Mouse (Mus musculus): ENCODE results near the gene Sycp1. TPM values are rescaled to one million over a fixed set of nuclear protein-coding genes. Genes with fewer than 3 reads are reported as not detected.

Gene Sycp1
- polyA plus RNA-seq, 1 experiment from 2014 or later = not detected

DNA sequence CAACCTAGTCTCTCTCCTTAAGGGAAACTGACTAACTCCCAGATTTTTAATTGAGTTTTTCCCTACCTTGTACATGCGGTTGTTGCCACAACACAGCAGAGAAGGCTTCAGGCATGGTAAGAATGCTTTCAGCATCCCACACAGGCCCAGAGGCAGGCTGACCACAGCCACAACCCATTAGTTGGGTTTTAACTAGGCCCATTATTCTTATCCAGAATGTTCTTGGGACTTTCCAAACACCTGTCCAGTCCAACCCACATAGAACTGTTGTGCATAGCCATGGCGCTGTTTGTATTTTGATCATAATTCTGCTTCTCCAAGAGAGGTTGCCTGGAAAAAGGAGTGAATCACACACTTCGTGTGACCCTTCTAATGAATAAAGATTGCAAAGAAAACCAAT, 19.2 kb upstream of the Sycp1 start:
- no peak overlapping the region for H3K9ac ChIP-seq (ENCODE audit: low read depth, low read length)
- no peak overlapping the region for H3K4me3 ChIP-seq (ENCODE audit: low read depth, low read length)
- H3K27ac ChIP-seq (replicated peaks; ENCODE audit: low read depth, low read length) = no peak overlapping the region
- no peaks in the 10 kb centered on the region for H3K9me3 ChIP-seq (ENCODE audit: control insufficient read depth, low read length)
- no peak overlapping the region for H3K4me2 ChIP-seq (ENCODE audit: low read depth, low read length)
- WGBS = 90% methylated on average over 3 of the region's 3 CpGs
- no peaks in the 10 kb centered on the region for H3K36me3 ChIP-seq (ENCODE audit: control insufficient read depth, insufficient read depth, low read length)
- no peaks in the 10 kb centered on the region for H3K4me1 ChIP-seq (ENCODE audit: control insufficient read depth, insufficient read depth, low read length)
- no peaks in the 10 kb centered on the region for H3K27me3 ChIP-seq (replicated peaks; ENCODE audit: control insufficient read depth, insufficient read depth, low read length)
- DNase-seq (ENCODE audit: low spot score) (no peak), ATAC-seq (ENCODE audit: low read depth) (no peak)

DNA sequence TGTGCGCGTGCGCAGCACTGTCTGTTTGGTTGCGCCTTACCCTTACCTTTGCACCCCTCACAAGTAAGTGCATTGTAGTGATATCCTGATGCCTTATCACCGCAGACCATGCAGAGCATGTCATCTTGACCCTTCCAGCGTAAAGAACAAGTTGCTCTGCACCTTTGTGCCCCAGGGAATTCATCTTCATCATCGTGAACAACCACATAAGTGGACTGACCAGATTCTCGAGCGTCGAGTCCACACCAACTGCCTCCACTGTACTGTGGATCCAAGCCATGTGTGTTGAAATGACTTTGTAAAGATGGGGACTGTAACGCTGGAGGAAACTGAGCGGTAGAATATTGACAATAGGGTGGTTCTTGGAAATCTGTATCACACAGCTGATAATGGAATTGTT, 18.6 kb upstream of the Sycp1 start:
- no peaks in the 10 kb centered on the region for H3K36me3 ChIP-seq (ENCODE audit: control insufficient read depth, insufficient read depth, low read length)
- no peak overlapping the region for H3K4me3 ChIP-seq (ENCODE audit: low read depth, low read length)
- WGBS = 87% methylated on average over 12 of the region's 12 CpGs
- no peaks in the 10 kb centered on the region for H3K27me3 ChIP-seq (replicated peaks; ENCODE audit: control insufficient read depth, insufficient read depth, low read length)
- ATAC-seq (ENCODE audit: low read depth) (no peak), DNase-seq (ENCODE audit: low spot score) (no peak)
- H3K27ac ChIP-seq (replicated peaks; ENCODE audit: low read depth, low read length) = no peak overlapping the region
- no peaks in the 10 kb centered on the region for H3K4me1 ChIP-seq (ENCODE audit: control insufficient read depth, insufficient read depth, low read length)
- no peaks in the 10 kb centered on the region for H3K9me3 ChIP-seq (ENCODE audit: control insufficient read depth, low read length)
- H3K4me2 ChIP-seq (ENCODE audit: low read depth, low read length) = no peak overlapping the region
- H3K9ac ChIP-seq (ENCODE audit: low read depth, low read length) = no peak overlapping the region

DNA sequence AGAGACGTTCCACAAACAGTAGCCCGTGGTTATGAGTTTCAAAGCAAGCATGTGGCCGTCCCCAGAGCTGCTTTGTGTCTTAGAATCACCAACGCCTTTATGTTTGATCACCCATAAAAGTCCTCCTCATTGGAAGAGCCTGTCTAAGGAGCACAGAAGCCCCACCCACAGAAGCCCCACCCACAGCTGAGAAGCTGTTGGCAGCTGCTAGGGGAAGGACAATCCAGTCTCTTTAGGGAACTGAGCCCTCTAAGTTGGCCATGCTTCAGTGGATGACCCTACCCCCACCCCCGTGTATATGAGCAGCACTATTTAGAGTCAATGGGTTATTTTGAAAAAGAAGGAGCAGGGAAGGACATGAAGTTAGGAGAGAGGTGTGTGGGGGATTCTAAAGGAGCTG, 11.0 kb upstream of the Sycp1 start:
- ATAC-seq (ENCODE audit: low read depth) = no peak

DNA sequence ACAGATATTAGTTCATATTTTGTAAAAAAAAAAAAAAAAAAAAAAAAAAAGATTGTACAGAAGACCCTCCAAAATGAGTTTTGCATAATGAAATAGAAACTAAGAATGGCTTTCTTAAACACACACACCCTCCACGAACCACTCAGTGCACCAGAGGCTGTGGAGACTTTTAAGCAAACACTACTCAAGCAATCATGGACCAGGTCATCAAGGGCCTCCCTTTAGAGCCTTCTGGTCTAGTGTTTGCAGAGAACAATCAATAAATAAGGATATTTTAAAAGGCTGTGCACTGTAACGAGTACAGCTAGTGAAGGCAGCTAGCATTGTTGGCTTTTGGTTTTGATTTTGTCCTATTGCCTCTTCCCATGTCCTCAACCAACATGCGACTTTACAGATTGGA, 10.4 kb upstream of the Sycp1 start:
- ATAC-seq (ENCODE audit: low read depth) (no peak), DNase-seq (ENCODE audit: low spot score) (no peak)
- no peaks in the 10 kb centered on the region for H3K27me3 ChIP-seq (replicated peaks; ENCODE audit: control insufficient read depth, insufficient read depth, low read length)
- H3K27ac ChIP-seq (replicated peaks; ENCODE audit: low read depth, low read length) = no peak overlapping the region
- H3K9ac ChIP-seq (ENCODE audit: low read depth, low read length) = no peak overlapping the region
- no peaks in the 10 kb centered on the region for H3K36me3 ChIP-seq (ENCODE audit: control insufficient read depth, insufficient read depth, low read length)
- H3K9me3 ChIP-seq (ENCODE audit: control insufficient read depth, low read length) = no peaks in the 10 kb centered on the region
- WGBS = 84% methylated on average over 3 of the region's 3 CpGs
- H3K4me1 ChIP-seq (ENCODE audit: control insufficient read depth, insufficient read depth, low read length) = no peaks in the 10 kb centered on the region
- no peak overlapping the region for H3K4me2 ChIP-seq (ENCODE audit: low read depth, low read length)
- H3K4me3 ChIP-seq (ENCODE audit: low read depth, low read length) = no peak overlapping the region

More for the DNA sequence above, 11.0 kb upstream of the Sycp1 start:
- 67% methylated on average over 5 of the region's 5 CpGs for WGBS
- Histone ChIP-seq H3K36me3 (ENCODE audit: control insufficient read depth, insufficient read depth, low read length) (no peaks in the 10 kb centered on the region), H3K4me3 (ENCODE audit: low read depth, low read length) (no peak overlapping the region), H3K9ac (ENCODE audit: low read depth, low read length) (no peak overlapping the region), H3K9me3 (ENCODE audit: control insufficient read depth, low read length) (no peaks in the 10 kb centered on the region), H3K27me3 (replicated peaks; ENCODE audit: control insufficient read depth, insufficient read depth, low read length) (no peaks in the 10 kb centered on the region), H3K4me1 (ENCODE audit: control insufficient read depth, insufficient read depth, low read length) (no peaks in the 10 kb centered on the region), H3K27ac (replicated peaks; ENCODE audit: low read depth, low read length) (no peak overlapping the region), H3K4me2 (ENCODE audit: low read depth, low read length) (no peak overlapping the region)
- DNase-seq (ENCODE audit: low spot score) = no peak

DNA sequence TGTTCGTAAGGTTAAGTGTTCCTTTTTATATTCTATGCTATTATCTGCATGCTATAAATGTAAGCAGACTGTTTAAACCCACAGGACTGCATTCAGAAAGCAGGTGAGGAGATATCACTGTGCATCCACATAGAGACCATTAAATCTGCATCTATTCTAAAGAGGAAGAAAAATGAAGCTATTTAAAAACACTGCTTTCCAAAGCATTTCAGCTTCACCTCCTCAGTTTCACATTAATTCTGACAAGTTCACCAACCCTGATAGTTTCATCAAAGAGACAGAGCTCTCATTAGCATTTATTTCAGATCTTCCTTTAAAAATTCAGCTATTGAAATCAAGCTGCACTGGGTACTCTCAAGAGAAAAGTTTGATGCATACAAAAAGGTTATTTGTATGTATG, 2.2 kb upstream of the Sycp1 start:
- no peak for DNase-seq (ENCODE audit: low spot score)
- H3K36me3 ChIP-seq (ENCODE audit: control insufficient read depth, insufficient read depth, low read length) = no peaks in the 10 kb centered on the region
- H3K9ac ChIP-seq (ENCODE audit: low read depth, low read length) = no peak overlapping the region
- no peaks in the 10 kb centered on the region for H3K27me3 ChIP-seq (replicated peaks; ENCODE audit: control insufficient read depth, insufficient read depth, low read length)
- no peak for ATAC-seq (ENCODE audit: low read depth)
- H3K27ac ChIP-seq (replicated peaks; ENCODE audit: low read depth, low read length) = no peak overlapping the region
- H3K4me2 ChIP-seq (ENCODE audit: low read depth, low read length) = no peak overlapping the region
- H3K9me3 ChIP-seq (ENCODE audit: control insufficient read depth, low read length) = 0 out of 2 replicates have a peak, but pooled peaks cover 6% of the 10 kb centered on the region
- 93% methylated on average over 1 of the region's 1 CpGs for WGBS
- no peaks in the 10 kb centered on the region for H3K4me1 ChIP-seq (ENCODE audit: control insufficient read depth, insufficient read depth, low read length)
- no peak overlapping the region for H3K4me3 ChIP-seq (ENCODE audit: low read depth, low read length)

DNA sequence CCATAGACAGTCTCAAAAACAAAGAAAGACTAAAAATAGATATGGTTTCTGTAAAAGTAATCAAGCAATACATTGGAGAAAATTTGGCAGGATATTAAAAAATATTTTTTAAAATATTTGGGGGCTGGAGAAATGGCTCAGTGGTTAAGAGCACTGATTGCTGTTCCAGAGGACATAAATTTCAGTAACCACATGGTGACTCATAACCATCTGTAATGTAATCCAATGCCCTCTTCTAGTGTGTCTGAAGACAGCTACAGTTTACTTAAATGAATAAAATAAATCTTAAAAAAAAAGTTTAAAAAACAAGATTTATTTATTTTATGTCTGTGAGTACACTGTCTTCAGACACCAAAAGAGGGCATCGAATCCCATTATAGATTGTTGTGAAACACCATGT, 36.8 kb downstream of the Sycp1 start:
- Histone ChIP-seq H3K27ac (replicated peaks; ENCODE audit: low read depth, low read length) (no peak overlapping the region), H3K36me3 (ENCODE audit: control insufficient read depth, insufficient read depth, low read length) (no peaks in the 10 kb centered on the region), H3K4me2 (ENCODE audit: low read depth, low read length) (no peak overlapping the region), H3K4me1 (ENCODE audit: control insufficient read depth, insufficient read depth, low read length) (no peaks in the 10 kb centered on the region), H3K9ac (ENCODE audit: low read depth, low read length) (no peak overlapping the region), H3K4me3 (ENCODE audit: low read depth, low read length) (no peak overlapping the region), H3K27me3 (replicated peaks; ENCODE audit: control insufficient read depth, insufficient read depth, low read length) (no peaks in the 10 kb centered on the region), H3K9me3 (ENCODE audit: control insufficient read depth, low read length) (no peaks in the 10 kb centered on the region)
- ATAC-seq (ENCODE audit: low read depth) (no peak), DNase-seq (ENCODE audit: low spot score) (no peak)
- 93% methylated on average over 1 of the region's 1 CpGs for WGBS

DNA sequence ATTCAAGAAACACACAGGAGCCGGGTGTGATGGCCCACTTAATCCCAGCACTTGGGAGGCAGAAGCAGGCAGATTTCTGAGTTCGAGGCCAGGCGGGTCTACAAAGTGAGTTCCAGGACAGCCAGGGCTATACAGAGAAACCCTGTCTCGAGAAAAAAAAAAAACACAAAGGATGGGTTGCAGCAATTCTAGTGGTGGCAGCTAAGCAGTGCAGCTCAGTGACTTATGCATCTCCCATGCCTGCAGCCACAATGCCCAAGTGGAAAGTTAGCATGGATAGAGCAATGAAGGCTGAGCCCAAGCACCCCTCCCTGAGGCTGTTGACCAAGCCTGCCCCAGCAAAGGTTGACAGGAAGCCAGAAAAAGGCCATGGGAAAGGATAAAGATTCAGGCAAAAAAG, 55.4 kb downstream of the Sycp1 start:
- no peak for ATAC-seq (ENCODE audit: low read depth)
- Histone ChIP-seq H3K4me1 (ENCODE audit: control insufficient read depth, insufficient read depth, low read length) (no peaks in the 10 kb centered on the region), H3K9ac (ENCODE audit: low read depth, low read length) (no peak overlapping the region), H3K4me2 (ENCODE audit: low read depth, low read length) (no peak overlapping the region), H3K36me3 (ENCODE audit: control insufficient read depth, insufficient read depth, low read length) (no peaks in the 10 kb centered on the region), H3K27ac (replicated peaks; ENCODE audit: low read depth, low read length) (no peak overlapping the region), H3K4me3 (ENCODE audit: low read depth, low read length) (no peak overlapping the region), H3K9me3 (ENCODE audit: control insufficient read depth, low read length) (no peaks in the 10 kb centered on the region), H3K27me3 (replicated peaks; ENCODE audit: control insufficient read depth, insufficient read depth, low read length) (no peaks in the 10 kb centered on the region)
- 79% methylated on average over 4 of the region's 4 CpGs for WGBS
- DNase-seq (ENCODE audit: low spot score) = no peak

DNA sequence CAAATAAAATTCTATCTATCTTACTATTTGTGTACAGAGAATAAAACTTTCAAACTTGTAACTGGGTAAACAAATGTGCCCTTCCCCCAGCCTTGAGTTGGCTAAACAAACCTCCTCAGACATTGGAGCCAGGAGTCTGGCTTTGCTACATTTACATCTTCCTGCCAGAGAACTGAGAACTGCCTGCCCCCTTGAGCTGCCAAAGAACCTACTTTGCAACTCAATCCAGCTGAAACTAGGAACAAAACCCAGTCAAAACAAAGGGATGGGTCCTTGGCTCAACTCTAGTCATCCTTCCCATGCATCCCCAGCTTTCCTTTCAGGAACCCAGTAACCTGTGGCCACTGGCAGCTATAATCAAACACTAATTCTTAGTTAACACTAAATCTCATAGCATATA, 87.2 kb downstream of the Sycp1 start:
- no peaks in the 10 kb centered on the region for H3K27me3 ChIP-seq (replicated peaks; ENCODE audit: control insufficient read depth, insufficient read depth, low read length)
- H3K4me3 ChIP-seq (ENCODE audit: low read depth, low read length) = no peak overlapping the region
- H3K9me3 ChIP-seq (ENCODE audit: control insufficient read depth, low read length) = no peaks in the 10 kb centered on the region
- no peak for DNase-seq (ENCODE audit: low spot score)
- H3K27ac ChIP-seq (replicated peaks; ENCODE audit: low read depth, low read length) = no peak overlapping the region
- H3K4me1 ChIP-seq (ENCODE audit: control insufficient read depth, insufficient read depth, low read length) = no peaks in the 10 kb centered on the region
- no peak overlapping the region for H3K9ac ChIP-seq (ENCODE audit: low read depth, low read length)
- H3K4me2 ChIP-seq (ENCODE audit: low read depth, low read length) = no peak overlapping the region
- H3K36me3 ChIP-seq (ENCODE audit: control insufficient read depth, insufficient read depth, low read length) = no peaks in the 10 kb centered on the region
- no peak for ATAC-seq (ENCODE audit: low read depth)

DNA sequence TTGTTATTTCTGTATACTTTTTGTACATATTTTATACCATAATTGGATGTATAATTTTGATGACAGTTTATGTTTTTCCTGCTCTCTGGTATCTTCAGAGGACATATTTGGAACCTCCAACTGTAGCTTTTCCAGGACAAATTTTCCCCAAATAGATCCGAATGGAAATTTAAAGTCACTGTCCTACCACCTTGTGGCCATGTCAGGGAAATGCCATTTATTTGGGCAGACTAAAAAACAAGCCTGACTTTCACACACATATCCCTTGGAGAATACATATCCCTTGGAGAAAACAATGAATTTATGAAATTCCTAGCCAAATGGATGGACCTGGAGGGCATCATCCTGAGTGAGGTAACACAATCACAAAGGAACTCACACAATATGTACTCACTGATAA, 93.5 kb downstream of the Sycp1 start:
- Histone ChIP-seq H3K4me2 (ENCODE audit: low read depth, low read length) (no peak overlapping the region), H3K9ac (ENCODE audit: low read depth, low read length) (no peak overlapping the region), H3K4me3 (ENCODE audit: low read depth, low read length) (no peak overlapping the region), H3K9me3 (ENCODE audit: control insufficient read depth, low read length) (no peaks in the 10 kb centered on the region), H3K27me3 (replicated peaks; ENCODE audit: control insufficient read depth, insufficient read depth, low read length) (no peaks in the 10 kb centered on the region), H3K27ac (replicated peaks; ENCODE audit: low read depth, low read length) (no peak overlapping the region), H3K36me3 (ENCODE audit: control insufficient read depth, insufficient read depth, low read length) (no peaks in the 10 kb centered on the region), H3K4me1 (ENCODE audit: control insufficient read depth, insufficient read depth, low read length) (no peaks in the 10 kb centered on the region)
- DNase-seq (ENCODE audit: low spot score) (no peak), ATAC-seq (ENCODE audit: low read depth) (no peak)
- WGBS = 48% methylated on average over 1 of the region's 1 CpGs

Measured in embryonic facial prominence, embryonic 14.5 days (tissue).